Mouse (Mus musculus) myocyte (in vitro differentiated cells): ENCODE measurements around the gene Naa35.

ENCODE experiments used
- MAX ChIP-seq: IDR thresholded peaks from one replicate; pipeline ENCODE4 v1.6.1; 2011; ENCODE audit warnings: low read depth, mild to moderate bottlenecking, control low read depth
- POLR2A ChIP-seq: IDR thresholded peaks from one replicate; pipeline ENCODE4 v1.6.1; 2011; ENCODE audit warnings: low read depth, mild to moderate bottlenecking, control low read depth, moderate library complexity; ENCODE audit not compliant: insufficient read length
- USF1 ChIP-seq: IDR thresholded peaks from one replicate; pipeline ENCODE4 v1.6.1; 2011; ENCODE audit warnings: low read depth, mild to moderate bottlenecking, control low read depth, moderate library complexity

DNA sequence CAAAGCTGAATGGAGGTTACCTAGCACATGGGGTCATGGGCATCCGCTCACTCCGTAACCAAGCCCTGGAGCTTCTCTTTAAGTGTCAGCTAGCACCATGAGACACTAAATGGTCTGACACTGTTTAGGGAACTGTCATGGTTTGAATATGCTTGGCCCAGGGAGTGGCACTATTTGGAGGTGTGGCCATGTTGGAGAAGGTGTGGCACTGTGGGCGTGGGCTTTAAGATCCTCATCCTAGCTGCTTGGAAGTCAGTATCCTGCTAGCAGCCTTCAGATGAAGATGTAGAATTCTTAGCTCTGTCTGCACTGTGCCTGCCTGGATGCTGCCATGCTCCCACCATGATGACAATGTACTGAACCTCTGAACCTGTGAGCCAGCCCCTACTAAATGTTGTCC is 75.3 kb downstream of the Naa35 start:
- TF ChIP-seq USF1 (no peak), POLR2A (no peak), MAX (no peak)
